Mouse (Mus musculus) urinary bladder, adult 18-20 months (tissue): Measurements from ENCODE around the gene Xlr4b.
"Not testable (repeated sequence)": the region's sequence is repeated elsewhere in the genome, so short reads cannot be mapped to it uniquely, and the experiment has no call there.

Experiments used
- DNase-seq, 2 experiments: peaks; one replicate each; pipeline ENCODE4 v3.0.0; 2022; ENCODE audit warnings: low spot score in 2 of 2, mixed read lengths in 2 of 2

Xlr4b gene

GRCm38 (mm10) chrX:73213819-73214564, at the start of gene Xlr4b:
Xlr4b (plus strand) TSS chrX:73214333.
- DNase-seq = not testable (repeated sequence)

- not testable (repeated sequence) for DNase-seq
Measured at GRCm38 (mm10) chrX:73176889-73177288, 37.2 kb upstream of the Xlr4b start, which contains the start of gene Spin2d. Spin2d (minus strand) TSS chrX:73176989.

DNA sequence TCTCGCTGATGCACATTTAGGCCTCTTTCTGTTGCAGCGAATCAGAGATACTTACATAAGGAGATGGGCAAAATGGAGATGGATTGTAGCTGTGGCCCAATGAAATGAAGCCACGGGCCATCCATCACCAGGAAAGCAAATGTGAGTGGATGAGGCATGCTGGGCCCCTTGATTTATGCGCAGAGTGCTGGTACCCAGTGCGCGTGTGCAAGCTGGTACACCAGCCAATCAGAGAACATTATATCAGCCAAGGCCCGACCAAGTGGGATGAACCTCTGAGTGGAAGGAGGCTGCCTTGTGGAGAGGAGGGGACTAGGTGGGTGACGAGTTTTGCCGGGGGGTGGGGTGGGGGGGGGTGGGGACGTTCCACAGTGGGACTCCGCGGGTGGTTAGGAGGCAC, 22.2 kb upstream of the Xlr4b start, which contains the start of gene Xlr3b:
Gene Xlr3b (plus strand): TSS at position 274 of the 400 bp plus-strand sequence.
- not testable (repeated sequence) for DNase-seq

DNA sequence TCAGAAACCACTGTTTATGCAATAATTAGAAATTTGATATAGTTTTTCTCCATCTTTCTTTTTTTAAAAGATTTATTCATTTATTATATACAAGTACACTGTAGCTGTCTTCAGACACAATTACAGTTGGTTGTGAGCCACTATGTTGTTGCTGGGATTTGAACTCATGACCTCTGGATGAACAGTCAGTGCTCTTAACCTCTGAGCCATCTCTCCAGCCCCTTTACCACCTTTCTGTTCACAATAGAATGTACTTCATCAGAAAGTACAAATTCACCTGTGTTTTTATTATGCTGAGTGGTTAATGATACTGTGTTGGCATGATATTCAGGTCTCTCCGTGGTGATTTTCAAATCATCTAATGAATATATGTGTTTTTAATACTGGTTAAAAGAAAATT, 11.2 kb downstream of the Xlr4b start:
- no peak for DNase-seq

DNA sequence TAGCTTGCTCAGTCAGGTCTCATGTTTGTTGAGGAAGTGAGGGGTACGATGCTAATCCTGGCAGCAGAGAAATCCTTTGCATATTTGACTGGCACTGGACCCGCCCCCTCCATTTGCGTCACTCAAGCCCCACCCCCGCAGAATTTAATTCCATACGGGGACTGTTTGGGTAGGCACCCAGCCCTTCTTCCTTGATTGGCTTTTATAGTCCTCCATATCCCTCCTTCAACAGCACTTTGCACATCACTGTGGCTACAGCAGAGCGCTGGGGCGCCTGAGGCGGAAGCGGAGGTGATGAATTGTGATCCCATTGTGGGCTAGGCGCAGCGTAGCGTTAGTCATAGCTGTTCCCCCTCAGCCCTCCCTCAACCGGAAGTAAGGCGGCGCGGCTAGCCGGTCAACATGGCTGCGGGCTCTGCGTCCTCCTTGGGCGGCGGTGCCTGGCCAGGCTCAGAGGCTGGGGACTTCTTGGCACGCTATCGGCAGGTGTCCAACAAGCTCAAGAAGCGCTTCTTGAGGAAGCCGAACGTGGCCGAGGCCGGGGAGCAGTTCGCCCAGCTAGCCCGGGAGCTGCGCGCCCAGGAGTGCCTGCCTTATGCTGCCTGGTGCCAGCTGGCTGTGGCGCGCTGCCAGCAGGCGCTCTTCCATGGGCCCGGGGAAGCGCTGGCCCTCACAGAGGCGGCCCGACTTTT, 13.9 kb downstream of the Xlr4b start, which contains the start of gene F8a:
Gene F8a (plus strand): TSS at position 378 of the 692 bp plus-strand sequence.
- DNase-seq = peak; percentile 70 to 75

DNA sequence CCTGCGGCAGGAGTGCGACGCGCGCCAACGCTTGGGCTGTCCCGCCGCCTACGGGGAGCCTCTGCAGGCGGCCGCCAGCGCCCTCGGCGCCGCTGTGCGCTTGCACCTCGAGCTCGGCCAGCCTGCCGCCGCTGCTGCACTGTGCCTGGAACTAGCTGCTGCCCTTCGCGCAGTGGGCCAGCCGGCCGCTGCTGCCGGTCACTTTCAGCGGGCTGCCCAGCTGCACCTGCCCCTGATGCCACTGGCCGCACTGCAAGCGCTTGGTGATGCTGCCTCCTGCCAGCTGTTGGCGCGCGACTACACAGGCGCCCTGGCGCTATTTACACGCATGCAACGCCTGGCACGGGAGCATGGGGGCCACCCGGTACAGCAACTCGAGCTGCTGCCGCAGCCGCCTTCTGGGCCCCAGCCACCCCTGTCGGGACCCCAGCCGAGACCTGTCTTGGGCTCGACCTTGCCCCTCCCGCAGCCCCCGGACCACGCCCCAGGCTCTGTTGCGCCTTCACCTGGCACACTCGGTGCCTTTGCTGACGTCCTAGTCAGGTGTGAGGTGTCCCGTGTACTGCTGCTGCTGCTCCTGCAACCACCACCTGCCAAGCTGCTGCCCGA, 14.6 kb downstream of the Xlr4b start:
- DNase-seq = peak; percentile 16 to 51

GRCm38 (mm10) chrX:73229288-73229687, 15.2 kb downstream of the Xlr4b start:
- no peak for DNase-seq

GRCm38 (mm10) chrX:73242821-73243325, 28.7 kb downstream of the Xlr4b start, which contains the start of gene Xlr4c:
Xlr4c (minus strand) TSS chrX:73243130.
- DNase-seq = not testable (repeated sequence)

DNA sequence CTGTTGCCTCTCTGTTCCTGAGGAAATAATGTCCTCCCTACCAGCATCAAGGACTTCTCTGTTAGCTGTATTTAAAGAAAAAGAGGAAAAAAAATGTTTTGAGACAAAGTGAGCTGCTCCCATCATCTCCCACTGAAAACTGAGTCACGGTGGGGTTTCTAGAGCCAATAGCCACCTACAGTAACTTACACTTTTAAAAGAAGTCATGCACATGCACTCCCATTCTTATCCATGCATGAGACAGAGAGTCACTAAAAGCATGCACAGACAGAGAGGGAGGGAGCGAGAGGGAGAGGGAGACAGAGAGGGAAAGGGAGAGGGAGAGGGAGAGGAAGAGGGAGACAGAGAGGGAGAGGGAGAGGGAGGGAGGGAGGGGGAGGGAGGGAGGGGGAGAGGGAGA, 48.3 kb downstream of the Xlr4b start:
- not testable (repeated sequence) for DNase-seq

DNA sequence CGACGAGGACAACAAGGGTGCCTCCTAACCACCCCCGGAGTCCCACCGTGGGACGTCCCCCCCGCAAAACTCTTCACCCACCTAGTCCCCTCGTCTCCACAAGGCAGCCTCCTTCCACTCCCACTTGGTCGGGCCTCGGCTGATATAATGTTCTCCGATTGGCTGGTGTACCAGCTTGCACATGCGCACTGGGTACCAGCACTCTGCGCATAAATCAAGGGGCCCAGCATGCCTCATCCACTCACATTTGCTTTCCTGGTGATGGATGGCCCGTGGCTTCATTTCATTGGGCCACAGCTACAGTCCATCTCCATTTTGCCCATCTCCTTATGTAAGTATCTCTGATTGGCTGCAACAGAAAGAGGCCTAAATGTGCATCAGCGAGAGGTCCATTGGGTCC, 51.1 kb downstream of the Xlr4b start, which contains the start of gene Xlr3c:
Gene Xlr3c (minus strand): TSS at position 121 of the 400 bp plus-strand sequence.
- not testable (repeated sequence) for DNase-seq
